Comparison of ENCODE assay signal across 18 mouse cellular contexts in genomic region chr11:11719748-11720147, GRCm38 (mm10). TPM values are rescaled to one million over a fixed set of nuclear protein-coding genes. Genes with fewer than 3 reads are reported as not detected.
DNase-seq lines count a peak whose midpoint lies in the region; ATAC-seq and TF ChIP-seq lines count a peak whose summit lies in the region.
"Had no signal": no experiment of that assay in that cellular context is flagged by ENCODE, and none has a peak within 500 bp of the region (broad histone marks: within the 10 kb centered on the region; RNA-seq: fewer than 3 reads in every experiment).

No protein-coding gene starts in this region.

- peak overlapping the region; percentile 40; the same call in 1 of the 2 replicates for H3K9ac ChIP-seq in liver, embryonic 12.5 days
- H3K9ac ChIP-seq in liver, postnatal 0 days (replicated peaks), result no peak overlapping the region
- H3K9ac ChIP-seq: embryonic facial prominence, embryonic 12.5 days; forebrain, embryonic 15.5 days had no signal

- H3K4me2 ChIP-seq in liver, embryonic 12.5 days, result no peak overlapping the region
- H3K4me2 ChIP-seq in liver, postnatal 0 days (ENCODE audit: low read depth, low read length), result no peak overlapping the region
- H3K4me2 ChIP-seq: embryonic facial prominence, embryonic 12.5 days; forebrain, embryonic 15.5 days had no signal

- peak overlapping the region; percentile 50; the same call in 1 of the 2 replicates for H3K27ac ChIP-seq in liver, embryonic 12.5 days
- H3K27ac ChIP-seq in liver, postnatal 0 days (ENCODE audit: low read depth), result no peak overlapping the region
- H3K27ac ChIP-seq: embryonic facial prominence, embryonic 12.5 days; forebrain, embryonic 15.5 days; hindbrain, embryonic 10.5 days; hindbrain, postnatal 0 days had no signal

- no peak for TF ChIP-seq EP300 in liver, postnatal 0 days (IDR thresholded peaks at IDR 0.05; ENCODE audit: low read depth)

- DNase-seq in liver, postnatal 0 days, result no peak
- peak; percentile 34 for DNase-seq in G1E (ENCODE audit: low spot score)
- DNase-seq in induced T-regulatory cell, adult 2 months (ENCODE audit: low read depth), result peak; percentile 68
- DNase-seq in kidney, postnatal 10 days, result no peak
- no peak for DNase-seq in cerebellum, adult 18-20 months
- no peak for DNase-seq in right cerebral cortex, postnatal 25 days
- DNase-seq: cerebellum, adult 9-10 months; gastrocnemius, postnatal 36 days; kidney, adult 2 months; kidney, postnatal 25 days; lung, postnatal 10 days had no signal

- 36% methylated on average over 5 of the region's 5 CpGs for WGBS in liver, embryonic 12.5 days (ENCODE audit: insufficient replicate concordance)
- WGBS in liver, postnatal 0 days (ENCODE audit: insufficient replicate concordance), result 54% methylated on average over 5 of the region's 5 CpGs

- no peak overlapping the region for H3K4me3 ChIP-seq in liver, embryonic 12.5 days
- H3K4me3 ChIP-seq in liver, postnatal 0 days (ENCODE audit: low read depth, low read length), result no peak overlapping the region
- peak overlapping the region; percentile 60; the same call in 1 of the 2 replicates for H3K4me3 ChIP-seq in G1E (ENCODE audit: low read depth, low read length)
- H3K4me3 ChIP-seq: embryonic facial prominence, embryonic 12.5 days; forebrain, embryonic 15.5 days; hindbrain, embryonic 10.5 days had no signal

- H3K36me3 ChIP-seq in liver, embryonic 12.5 days, result peaks cover 86% of the 10 kb centered on the region
- H3K36me3 ChIP-seq in liver, postnatal 0 days (replicated peaks; ENCODE audit: insufficient read depth, low read length), result peaks cover 13% of the 10 kb centered on the region
- peaks cover 92% of the 10 kb centered on the region for H3K36me3 ChIP-seq in G1E (replicated peaks)
- H3K36me3 ChIP-seq: embryonic facial prominence, embryonic 12.5 days; forebrain, embryonic 15.5 days; hindbrain, embryonic 10.5 days had no signal

- no peak for TF ChIP-seq CTCF in liver, postnatal 0 days (IDR thresholded peaks at IDR 0.05; ENCODE audit: low read depth)
- TF ChIP-seq CTCF in G1E (IDR thresholded peaks at IDR 0.05; ENCODE audit: low read depth, low read length), result no peak

- ATAC-seq in liver, embryonic 12.5 days, result peak; percentile 72
- ATAC-seq in liver, postnatal 0 days, result no peak
- ATAC-seq in G1E (ENCODE audit: extremely low read depth, insufficient number of reproducible peaks, low FRiP score, poor library complexity, severe bottlenecking), result peak; percentile 92
- ATAC-seq in megakaryocyte-erythroid progenitor cell, adult 5-6 weeks (replicated peaks; ENCODE audit: low FRiP score, low TSS enrichment, poor library complexity, severe bottlenecking), result peak; percentile 58
- ATAC-seq: forebrain, embryonic 15.5 days; hindbrain, postnatal 0 days; Patski had no signal

- H3K4me1 ChIP-seq in liver, embryonic 12.5 days, result peaks cover 67% of the 10 kb centered on the region
- peaks cover 7% of the 10 kb centered on the region; the same call in 1 of the 2 replicates for H3K4me1 ChIP-seq in liver, postnatal 0 days (ENCODE audit: insufficient read depth)
- H3K4me1 ChIP-seq in G1E (ENCODE audit: insufficient read depth, low read depth, low read length), result peaks cover 92% of the 10 kb centered on the region
- H3K4me1 ChIP-seq: embryonic facial prominence, embryonic 12.5 days; forebrain, embryonic 15.5 days; hindbrain, embryonic 10.5 days had no signal

- no peaks in the 10 kb centered on the region for H3K27me3 ChIP-seq in liver, embryonic 12.5 days (replicated peaks)
- no peaks in the 10 kb centered on the region for H3K27me3 ChIP-seq in liver, postnatal 0 days (ENCODE audit: insufficient read depth, low read length)
- H3K27me3 ChIP-seq in G1E (ENCODE audit: insufficient read depth, low read length), result no peaks in the 10 kb centered on the region
- H3K27me3 ChIP-seq: embryonic facial prominence, embryonic 12.5 days; forebrain, embryonic 15.5 days had no signal

- H3K9me3 ChIP-seq in liver, embryonic 12.5 days (replicated peaks), result no peaks in the 10 kb centered on the region
- H3K9me3 ChIP-seq in liver, postnatal 0 days (ENCODE audit: low read length), result no peaks in the 10 kb centered on the region
- H3K9me3 ChIP-seq in G1E (replicated peaks), result no peaks in the 10 kb centered on the region
- H3K9me3 ChIP-seq: embryonic facial prominence, embryonic 12.5 days; forebrain, embryonic 15.5 days; hindbrain, embryonic 10.5 days had no signal

RNA-seq across cellular contexts. Expression of gene Ikzf1, which starts 34.9 kb away (rescaled TPM):
- 59.1 and 61.0 TPM in 2 replicates for polyA plus RNA-seq in liver, embryonic 12.5 days (2016; fragmentation: Nextera tagmentation; extraction: Ambion mirVana)
- 11.6 and 12.5 TPM in 2 replicates for polyA plus RNA-seq in liver, postnatal 0 days (2015; fragmentation: Nextera tagmentation; extraction: Ambion mirVana)
- total RNA-seq in G1E (2014; fragmentation: Nextera tagmentation), result 143 and 149 TPM in 2 replicates
- 60.5 and 70.1 TPM in 2 replicates for total RNA-seq in G1E (2017)
- polyA plus RNA-seq in G1E (2012), result 214 and 245 TPM in 2 replicates
- 259 and 321 TPM in 2 replicates for total RNA-seq in megakaryocyte-erythroid progenitor cell, adult 5-6 weeks (2014; fragmentation: Nextera tagmentation)
- 239 and 294 TPM in 2 replicates for total RNA-seq in megakaryocyte-erythroid progenitor cell, adult 5-6 weeks (2017)
- polyA plus RNA-seq: Patski had no signal

Comparison
In these comparisons a context has a peak if more than half of its experiments do, and no peak if none do; other contexts are left out.
1. DNase-seq: peak in G1E (single experiment) and induced T-regulatory cell, adult 2 months (single experiment); none in liver, postnatal 0 days (single experiment), kidney, postnatal 10 days (single experiment), cerebellum, adult 18-20 months (0 of 2) and right cerebral cortex, postnatal 25 days (single experiment).